Mouse (Mus musculus) spleen, adult 12 weeks (tissue): ENCODE data around the gene Znrf2.
A peak's percentile ranks its signal among the peaks of the same experiment; 100 is the strongest.
"Not testable (repeated sequence)": the region's sequence is repeated elsewhere in the genome, so short reads cannot be mapped to it uniquely, and the experiment has no call there.

Experiments used
- DNase-seq: peaks from one replicate; pipeline ENCODE4 v3.0.0; 2022; ENCODE audit warnings: low spot score

The Znrf2 gene

GRCm38 (mm10) chr6:54809531-54810313, 7.0 kb upstream of the Znrf2 start:
- DNase-seq: no peak

- no peak for DNase-seq
These were observed 6.4 kb upstream of the Znrf2 start for GRCm38 (mm10) chr6:54810314-54810646.

- DNase-seq: no peak
These were observed 5.0 kb upstream of the Znrf2 start for GRCm38 (mm10) chr6:54811546-54812250.

GRCm38 (mm10) chr6:54812276-54812675, 4.4 kb upstream of the Znrf2 start:
- DNase-seq: no peak

- DNase-seq: no peak
These were observed 1.1 kb upstream of the Znrf2 start for GRCm38 (mm10) chr6:54815428-54816130.

GRCm38 (mm10) chr6:54817266-54817767, 601 bp downstream of the Znrf2 start:
- DNase-seq: peak; percentile 54

- no peak for DNase-seq
These were observed 1.7 kb downstream of the Znrf2 start for GRCm38 (mm10) chr6:54818389-54818788.

GRCm38 (mm10) chr6:54819272-54819671, 2.6 kb downstream of the Znrf2 start:
- no peak for DNase-seq

GRCm38 (mm10) chr6:54819746-54820145, 3.0 kb downstream of the Znrf2 start:
- DNase-seq: no peak

- DNase-seq: no peak
These were observed 5.6 kb downstream of the Znrf2 start for GRCm38 (mm10) chr6:54822348-54822747.

- not testable (repeated sequence) for DNase-seq
These were observed 7.8 kb downstream of the Znrf2 start for GRCm38 (mm10) chr6:54824561-54824960.

- no peak for DNase-seq
These were observed 10.8 kb downstream of the Znrf2 start for GRCm38 (mm10) chr6:54827481-54827880.

- no peak for DNase-seq
These were observed 11.6 kb downstream of the Znrf2 start for GRCm38 (mm10) chr6:54828274-54828673.

- no peak for DNase-seq
These were observed 13.5 kb downstream of the Znrf2 start for GRCm38 (mm10) chr6:54830048-54830772.

- DNase-seq: no peak
These were observed 14.5 kb downstream of the Znrf2 start for GRCm38 (mm10) chr6:54831069-54831720.

GRCm38 (mm10) chr6:54833427-54833826, 16.7 kb downstream of the Znrf2 start:
- DNase-seq: no peak

- DNase-seq: no peak
These were observed 19.9 kb downstream of the Znrf2 start for GRCm38 (mm10) chr6:54836666-54837065.

- DNase-seq: no peak
These were observed 24.7 kb downstream of the Znrf2 start for GRCm38 (mm10) chr6:54841399-54841798.

- no peak for DNase-seq
These were observed 25.3 kb downstream of the Znrf2 start for GRCm38 (mm10) chr6:54842041-54842440.

GRCm38 (mm10) chr6:54848546-54848945, 31.8 kb downstream of the Znrf2 start:
- DNase-seq: no peak
